Mouse (Mus musculus): ENCODE measurements around the gene Acp2. TPM values are rescaled to one million over a fixed set of nuclear protein-coding genes. Genes with fewer than 3 reads are reported as not detected.

The Acp2 gene
- polyA plus RNA-seq, 1 experiment, result 16.9 TPM

DNA sequence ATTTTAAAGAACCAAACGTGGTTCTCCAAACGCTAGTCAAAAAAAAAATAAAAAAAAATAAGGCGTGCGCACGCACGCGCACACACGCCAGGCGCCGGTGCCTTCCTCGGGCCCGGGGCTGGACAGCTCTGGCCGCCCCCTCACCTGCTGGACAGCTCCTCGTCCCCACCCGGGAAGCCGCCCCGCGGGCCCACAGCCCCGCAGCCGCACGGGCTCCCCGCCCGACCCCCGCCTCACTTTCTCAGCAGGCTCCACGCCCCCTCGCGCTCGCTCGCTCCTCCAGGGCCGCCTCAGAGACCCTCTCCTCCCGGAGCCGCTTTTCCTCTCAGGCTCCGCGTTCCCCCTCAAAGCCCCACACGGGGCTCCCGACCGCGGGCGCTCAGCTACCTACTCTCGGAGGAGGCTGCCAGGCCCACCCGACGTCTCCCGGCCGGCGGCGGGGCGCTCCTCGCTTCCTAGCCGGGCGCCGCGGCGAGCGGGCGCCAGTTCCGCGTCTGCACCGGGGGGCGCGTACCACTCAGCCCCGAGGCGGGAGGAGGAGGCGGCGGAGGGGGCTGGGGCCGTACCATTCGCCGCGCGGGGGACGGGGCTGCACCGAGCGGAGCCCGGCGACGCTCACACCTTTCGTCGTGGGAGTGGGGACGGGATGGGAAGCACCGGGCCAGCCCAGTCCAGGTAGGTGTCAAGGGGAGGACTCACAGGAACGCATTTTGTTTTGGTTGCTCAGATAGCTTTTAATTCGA is 20.1 kb upstream of the Acp2 start:
- peak overlapping the region; percentile 28 for H3ac ChIP-seq (ENCODE audit: control insufficient read depth, insufficient read length)
- TF ChIP-seq TCF3 (IDR thresholded peaks at IDR 0.05; ENCODE audit: insufficient read length, low read depth), result no peak
- peak in 1 of 3 experiments; percentile 34 for TF ChIP-seq MYOG (IDR thresholded peaks at IDR 0.05; ENCODE audit: control insufficient read depth in 1 of 3, insufficient read depth in 1 of 3, insufficient read length in 2 of 3, low read depth in 2 of 3)
- no peak for TF ChIP-seq SRF (IDR thresholded peaks at IDR 0.05; ENCODE audit: control insufficient read depth, insufficient read length, low read depth)
- TF ChIP-seq CEBPB (IDR thresholded peaks at IDR 0.05; ENCODE audit: insufficient read depth, poor library complexity, severe bottlenecking), result no peak
- TF ChIP-seq REST (IDR thresholded peaks at IDR 0.05; ENCODE audit: insufficient read depth, insufficient read length), result peak; percentile 90
- TF ChIP-seq POLR2A (IDR thresholded peaks at IDR 0.05; ENCODE audit: insufficient read length, low read depth), result no peak
- TF ChIP-seq POLR2AphosphoS2 (IDR thresholded peaks at IDR 0.05; ENCODE audit: insufficient read length, low read depth), result no peak
- TF ChIP-seq TCF12 (IDR thresholded peaks at IDR 0.05; ENCODE audit: insufficient read depth, poor library complexity, severe bottlenecking), result no peak
- no peak for TF ChIP-seq USF1 (IDR thresholded peaks at IDR 0.05; ENCODE audit: low read depth)
- no peak for TF ChIP-seq MAX (IDR thresholded peaks at IDR 0.05; ENCODE audit: low read depth)
- no peak for TF ChIP-seq MYOD1 (IDR thresholded peaks at IDR 0.05; ENCODE audit: control insufficient read depth in 1 of 3, insufficient read length in 2 of 3, low read depth in 2 of 3)
- no peaks in the 10 kb centered on the region for H3K27me3 ChIP-seq (ENCODE audit: control insufficient read depth, insufficient read depth, insufficient read length)
- peak overlapping the region; percentile 42 for H3K4me3 ChIP-seq
- H3K4me2 ChIP-seq (ENCODE audit: low read depth), result peak overlapping the region; percentile 95
- peaks cover 6% of the 10 kb centered on the region for H3K79me2 ChIP-seq (ENCODE audit: control insufficient read depth, insufficient read depth)
- H3K36me3 ChIP-seq (ENCODE audit: control insufficient read depth, insufficient read depth), result no peaks in the 10 kb centered on the region

DNA sequence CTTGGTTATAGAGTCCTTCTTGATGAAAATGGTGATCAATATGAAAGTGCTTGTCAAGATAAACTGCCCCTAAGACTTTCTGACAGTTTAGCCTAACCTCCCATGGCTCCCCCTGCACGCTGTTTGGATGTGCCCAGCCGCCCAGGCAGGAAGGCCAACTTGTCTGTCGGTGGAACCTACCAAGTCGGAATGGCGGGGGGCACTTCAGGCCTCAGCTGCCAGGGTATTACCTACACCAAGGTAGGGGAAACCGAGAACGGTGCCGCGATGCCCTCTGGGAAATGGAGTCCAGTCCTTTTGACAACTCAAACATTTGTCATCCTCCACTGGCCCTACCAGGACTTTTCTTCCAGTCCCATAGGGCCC is 19.6 kb upstream of the Acp2 start:
- Histone ChIP-seq H3ac (ENCODE audit: control insufficient read depth, insufficient read length) (peak overlapping the region; percentile 28), H3K4me3 (peak overlapping the region; percentile 42), H3K79me2 (ENCODE audit: control insufficient read depth, insufficient read depth) (peaks cover 6% of the 10 kb centered on the region), H3K4me2 (ENCODE audit: low read depth) (peak overlapping the region; percentile 95), H3K36me3 (ENCODE audit: control insufficient read depth, insufficient read depth) (no peaks in the 10 kb centered on the region), H3K27me3 (ENCODE audit: control insufficient read depth, insufficient read depth, insufficient read length) (no peaks in the 10 kb centered on the region)
- TF ChIP-seq TCF12 (IDR thresholded peaks at IDR 0.05; ENCODE audit: insufficient read depth, poor library complexity, severe bottlenecking), result no peak
- TF ChIP-seq POLR2AphosphoS2 (IDR thresholded peaks at IDR 0.05; ENCODE audit: insufficient read length, low read depth), result no peak
- no peak for TF ChIP-seq MAX (IDR thresholded peaks at IDR 0.05; ENCODE audit: low read depth)
- TF ChIP-seq E2F4 (IDR thresholded peaks at IDR 0.05; ENCODE audit: insufficient read depth), result no peak
- TF ChIP-seq REST (IDR thresholded peaks at IDR 0.05; ENCODE audit: insufficient read depth, insufficient read length), result no peak
- no peak for TF ChIP-seq MYOD1 (IDR thresholded peaks at IDR 0.05; ENCODE audit: control insufficient read depth in 1 of 3, insufficient read length in 2 of 3, low read depth in 2 of 3)
- no peak for TF ChIP-seq USF1 (IDR thresholded peaks at IDR 0.05; ENCODE audit: low read depth)
- no peak for TF ChIP-seq TCF3 (IDR thresholded peaks at IDR 0.05; ENCODE audit: insufficient read length, low read depth)
- no peak for TF ChIP-seq CEBPB (IDR thresholded peaks at IDR 0.05; ENCODE audit: insufficient read depth, poor library complexity, severe bottlenecking)
- no peak for TF ChIP-seq POLR2A (IDR thresholded peaks at IDR 0.05; ENCODE audit: insufficient read length, low read depth)
- no peak for TF ChIP-seq MYOG (IDR thresholded peaks at IDR 0.05; ENCODE audit: control insufficient read depth in 1 of 3, insufficient read depth in 1 of 3, insufficient read length in 2 of 3, low read depth in 2 of 3)
- no peak for TF ChIP-seq SRF (IDR thresholded peaks at IDR 0.05; ENCODE audit: control insufficient read depth, insufficient read length, low read depth)

DNA sequence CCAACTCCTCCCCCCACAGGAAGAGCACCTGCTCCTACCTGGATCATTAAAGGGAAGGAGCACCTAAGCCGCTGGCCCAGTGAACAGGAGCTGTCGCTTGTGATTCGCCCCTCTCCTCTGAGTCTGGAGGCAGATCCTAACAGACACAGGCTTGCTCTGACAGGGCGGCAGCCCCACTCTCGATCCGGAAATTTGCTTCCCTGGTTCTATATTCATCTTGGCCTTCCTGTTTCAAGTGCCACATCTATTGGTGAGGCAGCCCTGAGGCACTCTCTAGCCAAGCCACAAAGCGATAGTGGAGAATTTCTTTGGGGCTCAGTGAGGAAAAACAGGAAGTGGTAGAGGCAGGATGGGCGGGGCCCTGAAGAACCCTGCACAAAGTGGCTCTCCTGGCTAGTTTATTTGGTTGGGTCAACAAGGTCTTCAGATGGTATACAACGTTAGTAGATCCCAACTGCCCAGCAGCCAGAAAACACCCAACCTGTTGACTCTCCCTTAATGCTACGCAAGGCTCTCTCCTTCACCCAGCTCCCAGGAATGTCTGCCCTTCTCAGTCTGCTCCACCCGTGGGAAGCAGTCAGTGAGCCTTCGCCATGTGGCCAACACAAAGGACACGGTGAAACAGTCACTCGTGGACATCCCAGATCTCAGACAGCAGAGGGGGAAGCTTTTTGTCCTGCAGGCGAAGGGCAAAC is 18.8 kb upstream of the Acp2 start, which contains the start of gene Madd:
Gene Madd, minus strand, starts transcription at position 127 of the 695 bp plus-strand sequence.
- peaks cover 6% of the 10 kb centered on the region for H3K79me2 ChIP-seq (ENCODE audit: control insufficient read depth, insufficient read depth)
- peak within 1 kb of the TSS; percentile 95 for H3K4me2 ChIP-seq (ENCODE audit: low read depth)
- TF ChIP-seq CEBPB (IDR thresholded peaks at IDR 0.05; ENCODE audit: insufficient read depth, poor library complexity, severe bottlenecking) (no peak), MAX (IDR thresholded peaks at IDR 0.05; ENCODE audit: low read depth) (no peak), USF1 (IDR thresholded peaks at IDR 0.05; ENCODE audit: low read depth) (no peak), REST (IDR thresholded peaks at IDR 0.05; ENCODE audit: insufficient read depth, insufficient read length) (no peak), MYOG (IDR thresholded peaks at IDR 0.05; ENCODE audit: control insufficient read depth in 1 of 3, insufficient read depth in 1 of 3, insufficient read length in 2 of 3, low read depth in 2 of 3) (no peak)
- peak within 1 kb of the TSS; percentile 42 for H3K4me3 ChIP-seq
- no peaks in the 10 kb centered on the region for H3K27me3 ChIP-seq (ENCODE audit: control insufficient read depth, insufficient read depth, insufficient read length)
- no peaks in the 10 kb centered on the region for H3K36me3 ChIP-seq (ENCODE audit: control insufficient read depth, insufficient read depth)
- H3ac ChIP-seq (ENCODE audit: control insufficient read depth, insufficient read length), result peak within 1 kb of the TSS; percentile 28

DNA sequence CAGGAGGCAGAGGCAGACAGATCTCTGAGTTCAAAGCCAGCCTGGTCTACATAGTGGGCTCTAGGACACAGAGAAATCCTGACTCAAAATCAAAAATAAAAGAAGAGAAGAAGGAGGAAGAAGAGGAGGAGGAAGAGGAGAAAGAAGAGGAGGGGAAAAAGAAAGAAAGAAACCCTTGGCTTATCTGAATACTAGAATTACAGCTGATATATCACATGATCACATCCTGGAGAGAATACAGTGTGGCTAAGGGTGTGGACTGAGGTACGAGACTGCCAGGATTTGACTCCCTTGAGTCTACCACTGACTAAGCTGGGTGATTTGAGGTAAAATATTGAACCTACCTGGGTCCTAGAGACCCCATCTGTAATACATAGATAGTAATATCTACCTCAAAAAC is 16.5 kb upstream of the Acp2 start:
- H3K36me3 ChIP-seq (ENCODE audit: control insufficient read depth, insufficient read depth), result no peaks in the 10 kb centered on the region

More for the DNA sequence above, 16.5 kb upstream of the Acp2 start:
- no peaks in the 10 kb centered on the region for H3K27me3 ChIP-seq (ENCODE audit: control insufficient read depth, insufficient read depth, insufficient read length)
- TF ChIP-seq MAX (IDR thresholded peaks at IDR 0.05; ENCODE audit: low read depth) (no peak), CEBPB (IDR thresholded peaks at IDR 0.05; ENCODE audit: insufficient read depth, poor library complexity, severe bottlenecking) (no peak), MYOG (IDR thresholded peaks at IDR 0.05; ENCODE audit: control insufficient read depth in 1 of 3, insufficient read depth in 1 of 3, insufficient read length in 2 of 3, low read depth in 2 of 3) (no peak), POLR2AphosphoS2 (IDR thresholded peaks at IDR 0.05; ENCODE audit: insufficient read length, low read depth) (no peak), REST (IDR thresholded peaks at IDR 0.05; ENCODE audit: insufficient read depth, insufficient read length) (no peak), TCF3 (IDR thresholded peaks at IDR 0.05; ENCODE audit: insufficient read length, low read depth) (no peak), TCF12 (IDR thresholded peaks at IDR 0.05; ENCODE audit: insufficient read depth, poor library complexity, severe bottlenecking) (no peak), USF1 (IDR thresholded peaks at IDR 0.05; ENCODE audit: low read depth) (no peak), E2F4 (IDR thresholded peaks at IDR 0.05; ENCODE audit: insufficient read depth) (no peak), POLR2A (IDR thresholded peaks at IDR 0.05; ENCODE audit: insufficient read length, low read depth) (no peak)
- H3K4me3 ChIP-seq, result no peak overlapping the region
- no peak overlapping the region for H3K4me2 ChIP-seq (ENCODE audit: low read depth)
- no peak overlapping the region for H3ac ChIP-seq (ENCODE audit: control insufficient read depth, insufficient read length)
- H3K79me2 ChIP-seq (ENCODE audit: control insufficient read depth, insufficient read depth), result peaks cover 6% of the 10 kb centered on the region
